Mouse (Mus musculus) T-cell, adult 66 days (primary cell): ENCODE measurements around the gene Zscan5b. TPM values are rescaled to one million over a fixed set of nuclear protein-coding genes. Genes with fewer than 3 reads are reported as not detected.

Experiments used
- total RNA-seq, 2 experiments: library from RNA; stranded (reverse); gene quantifications; 3 replicates in 1 of 2; 4 replicates in 1 of 2; pipeline ENCODE4 v1.2.4; 2023

Zscan5b gene
- total RNA-seq = not detected

GRCm38 (mm10) chr7:6221978-6222377 is at the start of gene Zscan5b:
Zscan5b (plus strand) TSS chr7:6222278.

GRCm38 (mm10) chr7:6196790-6197189 is 25.3 kb upstream of the Zscan5b start, which contains the start of gene Galp:
Galp (plus strand) TSS chr7:6197090.

DNA sequence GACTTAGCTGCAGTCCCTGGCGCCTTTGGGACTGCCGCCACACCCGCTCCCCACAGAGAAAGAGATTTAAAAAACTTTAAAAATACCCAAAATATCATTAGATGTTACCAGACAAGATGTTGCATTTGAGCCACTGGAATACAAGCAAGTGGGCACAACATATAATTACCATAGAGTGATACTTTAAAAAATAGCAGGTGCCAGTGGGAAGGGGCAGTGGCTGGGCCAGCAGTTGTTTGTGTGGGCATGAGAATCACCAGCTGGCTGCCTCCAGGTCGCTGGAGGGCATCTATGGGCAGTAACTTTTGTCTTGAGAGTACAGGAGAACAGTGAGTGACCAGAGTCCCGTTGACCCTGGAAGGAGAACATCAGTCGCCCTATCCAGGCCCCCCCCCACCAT is 30.3 kb downstream of the Zscan5b start, which contains the start of gene Epp13:
Gene Epp13, plus strand, starts transcription at position 301 of the 400 bp plus-strand sequence.

GRCm38 (mm10) chr7:6285842-6286705 is 64.0 kb downstream of the Zscan5b start, which contains the start of gene Zfp667:
Zfp667 (plus strand) TSS chr7:6286579.

Other genes starting within 250 kb of the Zscan5b start
- gene Vmn1r65, start 211.3 kb upstream of the Zscan5b start, total RNA-seq = not detected
- not detected for gene Nlrp4c, start 177.1 kb upstream of the Zscan5b start, total RNA-seq
- gene Zfp787, start 66.3 kb upstream of the Zscan5b start, total RNA-seq = 10 to 100 TPM; 26.3 to 35.3 TPM
- 10 to 100 TPM; 29.4 to 32.8 TPM for gene Zfp444, start 50.1 kb upstream of the Zscan5b start, total RNA-seq
- gene Galp, start 25.2 kb upstream of the Zscan5b start, total RNA-seq = not detected
- gene Epp13, start 30.4 kb downstream of the Zscan5b start, total RNA-seq = not detected
- 1 to 10 TPM; 6.7 TPM for gene Zfp667, start 64.3 kb downstream of the Zscan5b start, total RNA-seq
- gene Zfp583, start 109.0 kb downstream of the Zscan5b start, total RNA-seq = 1 to 10 TPM; 2.0 to 2.7 TPM
- under 1 TPM; 0.50 to 0.55 TPM for gene Gm3854, start 121.5 kb downstream of the Zscan5b start, total RNA-seq
- 1 to 10 TPM; 2.2 to 3.1 TPM for gene Zfp78, start 141.0 kb downstream of the Zscan5b start, total RNA-seq
- gene Zfp28, start 161.0 kb downstream of the Zscan5b start, total RNA-seq = 1 to 10 TPM; 5.5 to 7.0 TPM
- gene Smim17, start 176.4 kb downstream of the Zscan5b start, total RNA-seq = not detected
- gene Gm20715, start 188.0 kb downstream of the Zscan5b start, total RNA-seq = under 1 TPM; 0.15 to 0.18 TPM
- gene Olfr1344, start 216.4 kb downstream of the Zscan5b start, total RNA-seq = not detected
- gene Olfr1336, start 233.9 kb downstream of the Zscan5b start, total RNA-seq = not detected
- gene Olfr1346, start 244.8 kb downstream of the Zscan5b start, total RNA-seq = not detected